Mouse (Mus musculus): ENCODE results near the gene Il2rg.
A peak's percentile ranks its signal among the peaks of the same experiment; 100 is the strongest.

Il2rg gene

DNA sequence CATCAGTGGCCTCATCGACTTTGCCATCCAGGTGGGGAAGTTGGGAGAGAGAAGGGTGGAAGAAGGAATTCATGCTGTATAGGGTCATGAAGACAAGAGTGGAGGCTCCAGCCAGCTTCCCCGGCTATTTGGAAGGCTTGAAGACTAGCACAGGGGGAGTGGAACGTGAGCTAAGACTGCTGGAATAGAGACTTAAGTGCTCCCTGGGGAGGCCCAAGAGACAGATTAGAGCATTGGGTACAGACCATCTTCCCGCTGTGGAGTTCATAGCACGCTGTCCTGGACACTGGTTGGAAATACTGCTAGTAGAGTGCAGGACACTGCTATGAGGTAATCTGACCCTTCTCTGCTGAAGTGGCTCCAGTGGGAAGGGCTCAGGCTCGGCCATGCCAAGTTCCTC lies 14.8 kb upstream of the Il2rg start:
- peaks cover 15% of the 10 kb centered on the region for H3K36me3 ChIP-seq (ENCODE audit: control insufficient read depth, insufficient read depth, low read length, poor library complexity, severe bottlenecking)
- DNase-seq (ENCODE audit: low read depth, low spot score) = no peak
- H3K27me3 ChIP-seq (ENCODE audit: control insufficient read depth, insufficient read depth, low read length, poor library complexity, severe bottlenecking) = no peaks in the 10 kb centered on the region

- DNase-seq (ENCODE audit: low read depth, low spot score) = peak; percentile 94
- no peaks in the 10 kb centered on the region for H3K27me3 ChIP-seq (ENCODE audit: control insufficient read depth, insufficient read depth, low read length, poor library complexity, severe bottlenecking)
- H3K36me3 ChIP-seq (ENCODE audit: control insufficient read depth, insufficient read depth, low read length, poor library complexity, severe bottlenecking) = 0 out of 2 replicates have a peak, but pooled peaks cover 4% of the 10 kb centered on the region
Observed at GRCm38 (mm10) chrX:101273875-101274738, 6.1 kb upstream of the Il2rg start, which contains the start of gene Med12. TSS of gene Med12 (plus strand) at chrX:101274030.

GRCm38 (mm10) chrX:101273410-101273809 lies 5.4 kb upstream of the Il2rg start:
- no peak for DNase-seq (ENCODE audit: low read depth, low spot score)
- Histone ChIP-seq H3K36me3 (ENCODE audit: control insufficient read depth, insufficient read depth, low read length, poor library complexity, severe bottlenecking) (0 out of 2 replicates have a peak, but pooled peaks cover 4% of the 10 kb centered on the region), H3K27me3 (ENCODE audit: control insufficient read depth, insufficient read depth, low read length, poor library complexity, severe bottlenecking) (no peaks in the 10 kb centered on the region)

- no peak for DNase-seq (ENCODE audit: low read depth, low spot score)
- peaks cover 13% of the 10 kb centered on the region; the same call in 1 of the 2 replicates for H3K36me3 ChIP-seq (ENCODE audit: control insufficient read depth, insufficient read depth, low read length, poor library complexity, severe bottlenecking)
- H3K27me3 ChIP-seq (ENCODE audit: control insufficient read depth, insufficient read depth, low read length, poor library complexity, severe bottlenecking) = no peaks in the 10 kb centered on the region
Observed at GRCm38 (mm10) chrX:101268755-101269124, 685 bp upstream of the Il2rg start, which contains the start of gene Gm20489. TSS of gene Gm20489 (minus strand) at chrX:101269023.

GRCm38 (mm10) chrX:101266631-101267030 lies 1.4 kb downstream of the Il2rg start:
- no peak for DNase-seq (ENCODE audit: low read depth, low spot score)
- Histone ChIP-seq H3K27me3 (ENCODE audit: control insufficient read depth, insufficient read depth, low read length, poor library complexity, severe bottlenecking) (no peaks in the 10 kb centered on the region), H3K36me3 (ENCODE audit: control insufficient read depth, insufficient read depth, low read length, poor library complexity, severe bottlenecking) (peaks cover 17% of the 10 kb centered on the region; the same call in 1 of the 2 replicates)

DNA sequence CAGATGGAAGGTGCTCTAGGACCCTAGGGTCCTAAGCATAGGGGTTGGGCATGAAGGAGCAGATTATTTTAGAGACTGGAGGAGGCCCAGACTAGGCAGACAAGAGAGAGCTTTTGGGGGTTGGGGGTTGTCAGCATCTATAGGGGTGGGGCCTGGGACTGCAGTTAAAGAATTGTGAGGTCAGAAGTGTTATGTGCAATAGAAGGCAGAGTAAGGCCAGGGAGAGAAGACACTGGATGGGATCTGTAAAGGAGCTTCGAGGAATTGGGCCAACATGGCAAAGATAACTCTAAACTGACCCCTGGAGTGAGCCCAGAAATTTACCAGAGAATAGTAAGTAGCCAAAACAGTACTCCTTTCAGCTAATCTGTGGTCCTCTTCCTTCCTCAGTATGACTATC lies 4.2 kb downstream of the Il2rg start, which contains the start of gene Gm614:
TSS of gene Gm614 (minus strand) at position 101 of the 400 bp plus-strand sequence.
- Histone ChIP-seq H3K36me3 (ENCODE audit: control insufficient read depth, insufficient read depth, low read length, poor library complexity, severe bottlenecking) (peaks cover 18% of the 10 kb centered on the region; the same call in 1 of the 2 replicates), H3K27me3 (ENCODE audit: control insufficient read depth, insufficient read depth, low read length, poor library complexity, severe bottlenecking) (no peaks in the 10 kb centered on the region; the same call in 1 of the 2 replicates)
- no peak for DNase-seq (ENCODE audit: low read depth, low spot score)

GRCm38 (mm10) chrX:101260441-101261325 lies 7.4 kb downstream of the Il2rg start:
- Histone ChIP-seq H3K36me3 (ENCODE audit: control insufficient read depth, insufficient read depth, low read length, poor library complexity, severe bottlenecking) (peaks cover 15% of the 10 kb centered on the region; the same call in 1 of the 2 replicates), H3K27me3 (ENCODE audit: control insufficient read depth, insufficient read depth, low read length, poor library complexity, severe bottlenecking) (no peaks in the 10 kb centered on the region; the same call in 1 of the 2 replicates)
- DNase-seq (ENCODE audit: low read depth, low spot score) = peak; percentile 30

- Histone ChIP-seq H3K36me3 (ENCODE audit: control insufficient read depth, insufficient read depth, low read length, poor library complexity, severe bottlenecking) (0 out of 2 replicates have a peak, but pooled peaks cover 1% of the 10 kb centered on the region), H3K27me3 (ENCODE audit: control insufficient read depth, insufficient read depth, low read length, poor library complexity, severe bottlenecking) (no peaks in the 10 kb centered on the region; the same call in 1 of the 2 replicates)
- DNase-seq (ENCODE audit: low read depth, low spot score) = peak; percentile 66
Observed at GRCm38 (mm10) chrX:101256603-101257002, 11.5 kb downstream of the Il2rg start.

DNA sequence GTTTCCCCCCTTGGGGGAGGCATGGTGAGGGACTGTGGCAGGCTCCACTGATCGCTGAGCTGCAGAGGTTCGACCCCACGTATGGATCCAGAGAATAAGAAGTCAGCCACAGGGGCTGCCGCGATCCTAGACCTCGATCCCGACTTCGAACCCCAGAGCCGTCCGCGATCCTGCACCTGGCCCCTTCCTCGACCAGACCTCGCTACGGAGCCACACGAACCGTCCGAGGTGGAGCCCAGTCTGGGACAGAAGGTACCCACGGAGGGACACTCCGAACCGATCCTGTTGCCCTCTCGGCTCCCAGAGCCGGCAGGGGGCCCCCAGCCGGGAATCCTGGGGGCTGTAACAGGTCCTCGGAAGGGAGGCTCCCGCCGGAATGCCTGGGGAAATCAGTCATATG lies 13.3 kb downstream of the Il2rg start:
- Histone ChIP-seq H3K36me3 (ENCODE audit: control insufficient read depth, insufficient read depth, low read length, poor library complexity, severe bottlenecking) (no peaks in the 10 kb centered on the region), H3K27me3 (ENCODE audit: control insufficient read depth, insufficient read depth, low read length, poor library complexity, severe bottlenecking) (no peaks in the 10 kb centered on the region)
- no peak for DNase-seq (ENCODE audit: low read depth, low spot score)

- Histone ChIP-seq H3K27me3 (ENCODE audit: control insufficient read depth, insufficient read depth, low read length, poor library complexity, severe bottlenecking) (no peaks in the 10 kb centered on the region), H3K36me3 (ENCODE audit: control insufficient read depth, insufficient read depth, low read length, poor library complexity, severe bottlenecking) (no peaks in the 10 kb centered on the region)
- peak; percentile 91 for DNase-seq (ENCODE audit: low read depth, low spot score)
Observed at GRCm38 (mm10) chrX:101253952-101254729, 13.9 kb downstream of the Il2rg start, which contains the start of gene Foxo4. TSS of gene Foxo4 (plus strand) at chrX:101254528.

GRCm38 (mm10) chrX:101245011-101245410 lies 23.0 kb downstream of the Il2rg start:
- Histone ChIP-seq H3K36me3 (ENCODE audit: control insufficient read depth, insufficient read depth, low read length, poor library complexity, severe bottlenecking) (no peaks in the 10 kb centered on the region), H3K27me3 (ENCODE audit: control insufficient read depth, insufficient read depth, low read length, poor library complexity, severe bottlenecking) (no peaks in the 10 kb centered on the region)
- DNase-seq (ENCODE audit: low read depth, low spot score) = no peak

GRCm38 (mm10) chrX:101222796-101223162 lies 45.3 kb downstream of the Il2rg start:
- H3K36me3 ChIP-seq (ENCODE audit: control insufficient read depth, insufficient read depth, low read length, poor library complexity, severe bottlenecking) = no peaks in the 10 kb centered on the region
- H3K27me3 ChIP-seq (ENCODE audit: control insufficient read depth, insufficient read depth, low read length, poor library complexity, severe bottlenecking) = no peaks in the 10 kb centered on the region
- no peak for DNase-seq (ENCODE audit: low read depth, low spot score)

DNA sequence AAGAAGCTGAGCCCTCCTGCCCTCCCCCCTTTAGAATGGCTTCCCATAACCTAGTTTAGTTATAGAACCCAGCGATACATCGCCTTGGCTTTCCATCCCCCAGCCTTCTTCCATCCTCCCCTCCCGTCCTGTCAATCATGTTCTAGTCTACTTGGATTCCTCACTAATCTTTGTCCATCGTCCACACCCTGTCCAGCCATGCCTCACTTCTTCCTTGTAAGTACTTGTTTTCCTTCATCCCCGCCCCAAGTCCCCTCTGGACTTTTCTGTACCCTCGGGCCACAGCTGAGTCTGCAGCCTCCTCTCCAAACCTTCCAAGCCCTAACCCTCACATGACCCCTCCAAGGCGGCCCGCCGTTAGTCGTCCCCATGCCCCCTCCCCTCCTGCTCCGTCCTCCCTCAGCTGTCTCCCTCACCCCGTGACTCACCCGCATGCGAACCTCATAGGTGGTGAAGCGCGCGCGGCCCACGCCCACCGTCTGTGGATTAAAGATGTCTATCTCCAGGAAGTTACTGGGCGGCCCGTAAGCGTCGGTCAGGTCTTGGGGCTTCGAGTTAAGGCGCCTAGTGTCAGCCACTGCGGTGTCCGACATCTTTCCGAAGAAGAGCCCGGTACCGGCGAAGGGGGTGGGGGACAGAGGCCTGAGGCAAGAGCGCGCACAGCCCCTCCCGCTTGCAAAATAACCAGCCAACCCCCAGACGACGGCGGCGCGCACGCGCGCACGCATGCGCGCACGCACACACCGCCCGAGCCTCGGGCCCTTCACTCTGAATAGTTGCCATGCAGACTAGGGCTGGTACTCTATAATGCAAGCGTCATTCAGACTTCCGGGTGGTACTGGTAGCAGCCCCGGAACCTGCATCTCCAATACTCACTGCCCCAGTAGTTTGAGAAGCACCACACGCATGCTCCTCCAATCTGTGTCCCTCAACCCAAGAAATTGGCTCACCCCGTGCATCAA lies 45.9 kb downstream of the Il2rg start, which contains the start of gene Snx12:
TSS of gene Snx12 (minus strand) at position 730 of the 962 bp plus-strand sequence.
- H3K36me3 ChIP-seq (ENCODE audit: control insufficient read depth, insufficient read depth, low read length, poor library complexity, severe bottlenecking) = no peaks in the 10 kb centered on the region
- no peaks in the 10 kb centered on the region for H3K27me3 ChIP-seq (ENCODE audit: control insufficient read depth, insufficient read depth, low read length, poor library complexity, severe bottlenecking)
- peak; percentile 92 for DNase-seq (ENCODE audit: low read depth, low spot score)
